ENCODE assay signal across 27 mouse cellular contexts in the genomic region with DNA sequence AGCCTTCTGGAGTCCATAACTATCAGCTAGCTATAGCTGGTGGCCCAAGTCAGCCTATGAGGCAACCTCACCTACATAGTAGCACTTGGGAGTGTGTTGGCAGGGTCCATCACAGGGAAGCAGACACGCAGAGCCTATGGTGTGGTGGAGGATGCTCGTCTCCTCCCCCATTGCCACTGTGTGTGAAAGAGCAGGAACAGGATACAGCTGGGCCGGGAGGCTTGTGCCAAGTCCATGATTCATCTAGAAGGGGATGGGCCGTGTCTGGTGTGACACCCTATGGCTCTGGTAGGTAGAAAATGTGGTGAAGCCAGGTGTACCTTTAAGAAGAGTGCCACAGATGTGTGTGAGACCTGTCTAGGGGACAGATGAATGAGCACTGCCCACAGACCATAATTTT. TPM values are rescaled to one million over a fixed set of nuclear protein-coding genes. Genes with fewer than 3 reads are reported as not detected.
DNase-seq lines count a peak whose midpoint lies in the region; ATAC-seq and TF ChIP-seq lines count a peak whose summit lies in the region.
"Had no signal": no experiment of that assay in that cellular context is flagged by ENCODE, and none has a peak within 500 bp of the region (broad histone marks: within the 10 kb centered on the region; RNA-seq: fewer than 3 reads in every experiment).

No protein-coding gene starts in this region.

- DNase-seq in heart, adult 8-10 months (ENCODE audit: low spot score): peak; percentile 19
- no peak for DNase-seq in CH12.LX (ENCODE audit: extremely low read depth)
- no peak for DNase-seq in thymus, postnatal 14 days
- DNase-seq: adrenal gland, postnatal 10 days; B cell, adult 2 months; cerebellum, adult 11 months; cerebellum, adult 8-10 months; cerebellum, postnatal 14 days; embryo, embryonic 11 days; forebrain, postnatal 0 days; gastrocnemius, postnatal 25 days; heart, postnatal 4 days had no signal

- in situ Hi-C loops in CH12.LX (cut with MboI; ENCODE audit: low pct_ligation_motif_present, low pct_unique_long_range_greater_than_20kb, low sequenced_read_pairs): no loop called here

- H3K79me2 ChIP-seq in CH12.LX (replicated peaks; ENCODE audit: control insufficient read depth, extremely low read depth, insufficient read depth, poor library complexity, severe bottlenecking): no peaks in the 10 kb centered on the region

- H3K9me3 ChIP-seq in heart, embryonic 11.5 days (replicated peaks; ENCODE audit: control insufficient read depth, low read length): no peaks in the 10 kb centered on the region
- H3K9me3 ChIP-seq in megakaryocyte, embryonic 14.5 days: peaks cover 27% of the 10 kb centered on the region
- H3K9me3 ChIP-seq in CH12.LX (replicated peaks; ENCODE audit: low read length): peaks cover 2% of the 10 kb centered on the region

- no peaks in the 10 kb centered on the region for H3K36me3 ChIP-seq in heart, embryonic 11.5 days (ENCODE audit: control insufficient read depth, insufficient read depth, low read length)
- no peaks in the 10 kb centered on the region for H3K36me3 ChIP-seq in megakaryocyte, embryonic 14.5 days (replicated peaks; ENCODE audit: low read length)
- no peaks in the 10 kb centered on the region for H3K36me3 ChIP-seq in CH12.LX (replicated peaks in 1 of 2; ENCODE audit: control insufficient read depth in 1 of 2, insufficient read depth in 1 of 2, low read length in 1 of 2)
- H3K36me3 ChIP-seq: embryonic facial prominence, embryonic 13.5 days; forebrain, embryonic 12.5 days; heart, embryonic 12.5 days; hindbrain, embryonic 12.5 days had no signal

- H3K27me3 ChIP-seq in heart, embryonic 11.5 days (ENCODE audit: control insufficient read depth, insufficient read depth, low read length): peaks cover 2% of the 10 kb centered on the region; the same call in 1 of the 2 replicates
- peaks cover 7% of the 10 kb centered on the region for H3K27me3 ChIP-seq in megakaryocyte, embryonic 14.5 days (replicated peaks)
- no peaks in the 10 kb centered on the region for H3K27me3 ChIP-seq in CH12.LX (replicated peaks)
- H3K27me3 ChIP-seq: embryonic facial prominence, embryonic 13.5 days; forebrain, embryonic 12.5 days had no signal

- no peak overlapping the region for H3K27ac ChIP-seq in heart, embryonic 11.5 days (ENCODE audit: low read depth, low read length)
- no peak overlapping the region for H3K27ac ChIP-seq in CH12.LX (ENCODE audit: insufficient read depth, low read depth)
- H3K27ac ChIP-seq: embryonic facial prominence, embryonic 13.5 days; forebrain, embryonic 12.5 days; hindbrain, embryonic 12.5 days had no signal

- dilution Hi-C loops in CH12.LX (cut with MboI; ENCODE audit: extremely low pct_ligation_motif_present, extremely low pct_unique_long_range_greater_than_20kb, low sequenced_read_pairs): no loop called here

- no peak for TF ChIP-seq CTCF in CH12.LX (conservative IDR thresholded peaks at IDR 0.05 in 1 of 2, IDR thresholded peaks at IDR 0.05 in 1 of 2; ENCODE audit: low read depth in 2 of 2, low read length in 2 of 2)

- no peak for TF ChIP-seq RAD21 in CH12.LX (IDR thresholded peaks at IDR 0.05; ENCODE audit: low read depth, low read length)

- no peak for ATAC-seq in heart, embryonic 11.5 days (replicated peaks; ENCODE audit: insufficient number of reproducible peaks, low FRiP score, low TSS enrichment)
- no peak for ATAC-seq in megakaryocyte, adult 5-6 weeks (ENCODE audit: poor library complexity, severe bottlenecking)
- ATAC-seq: CD4-positive, CD25-positive, alpha-beta regulatory T cell, adult 4 months; forebrain, postnatal 0 days; hindbrain, embryonic 16.5 days; inflammation-experienced regulatory T-cells, adult 6 months had no signal

- no peak overlapping the region for H3K4me3 ChIP-seq in heart, embryonic 11.5 days (ENCODE audit: low read depth, low read length)
- peak overlapping the region; percentile 17 for H3K4me3 ChIP-seq in megakaryocyte, embryonic 14.5 days (replicated peaks)
- no peak overlapping the region for H3K4me3 ChIP-seq in CH12.LX (replicated peaks in 1 of 3; ENCODE audit: low read depth in 2 of 3, low read length in 2 of 3, poor library complexity in 1 of 3)
- H3K4me3 ChIP-seq: embryonic facial prominence, embryonic 13.5 days; forebrain, embryonic 12.5 days; heart, embryonic 12.5 days; hindbrain, embryonic 12.5 days had no signal

- no peak for TF ChIP-seq POLR2A in CH12.LX (IDR thresholded peaks at IDR 0.05; ENCODE audit: low read depth, low read length)

- H3K9ac ChIP-seq in heart, embryonic 11.5 days (ENCODE audit: low read depth, low read length): no peak overlapping the region
- H3K9ac ChIP-seq in CH12.LX (ENCODE audit: insufficient read depth, low read depth): no peak overlapping the region
- H3K9ac ChIP-seq: embryonic facial prominence, embryonic 13.5 days; forebrain, embryonic 12.5 days; forebrain, postnatal 0 days; heart, embryonic 12.5 days; hindbrain, embryonic 12.5 days had no signal

- WGBS in heart, embryonic 11.5 days (ENCODE audit: insufficient replicate concordance): 74% methylated on average over 4 of the region's 4 CpGs

- H3K4me1 ChIP-seq in heart, embryonic 11.5 days (ENCODE audit: control insufficient read depth, insufficient read depth, low read length): no peaks in the 10 kb centered on the region
- peaks cover 4% of the 10 kb centered on the region; the same call in 1 of the 2 replicates for H3K4me1 ChIP-seq in megakaryocyte, embryonic 14.5 days
- peaks cover 18 to 64% of the 10 kb centered on the region in 2 experiments for H3K4me1 ChIP-seq in CH12.LX (ENCODE audit: control insufficient read depth in 1 of 2, insufficient read depth in 2 of 2)
- H3K4me1 ChIP-seq: heart, embryonic 12.5 days had no signal

- H3K4me2 ChIP-seq in heart, embryonic 11.5 days: no peak overlapping the region
- no peak overlapping the region for H3K4me2 ChIP-seq in CH12.LX (ENCODE audit: insufficient read depth, low read depth, poor library complexity, severe bottlenecking)
- H3K4me2 ChIP-seq: embryonic facial prominence, embryonic 13.5 days; forebrain, embryonic 12.5 days; heart, embryonic 12.5 days; hindbrain, embryonic 12.5 days had no signal

- 0 out of 2 replicates have a peak, but pooled peaks have one; percentile 16 for TF ChIP-seq EP300 in CH12.LX (IDR thresholded peaks at IDR 0.05; ENCODE audit: low read length)

TF ChIP-seq in CH12.LX, 34 proteins besides CTCF, POLR2A, EP300 and RAD21:
- TF ChIP-seq SMC3 (IDR thresholded peaks at IDR 0.05; ENCODE audit: low read depth, low read length) (no peak), NRF1 (IDR thresholded peaks at IDR 0.05; ENCODE audit: low read depth, low read length) (no peak), BHLHE40 (IDR thresholded peaks at IDR 0.05; ENCODE audit: low read depth, low read length) (0 out of 2 replicates have a peak, but pooled peaks have one; percentile 23), KAT2A (IDR thresholded peaks at IDR 0.05; ENCODE audit: insufficient replicate concordance, low read length) (no peak), IRF4 (IDR thresholded peaks at IDR 0.05; ENCODE audit: low read depth, low read length) (peak; percentile 2; the same call in 1 of the 2 replicates), JUND (conservative IDR thresholded peaks at IDR 0.05; ENCODE audit: low read depth, low read length) (no peak), CHD2 (IDR thresholded peaks at IDR 0.05; ENCODE audit: low read length) (no peak), PAX5 (IDR thresholded peaks at IDR 0.05; ENCODE audit: low read length) (no peak), MYC (IDR thresholded peaks at IDR 0.05; ENCODE audit: low read depth, low read length) (no peak)
TF ChIP-seq in CH12.LX: peak in this region for 2.

RNA-seq across cellular contexts. Expression of gene Ackr3, which starts 17.6 kb away (rescaled TPM):
- total RNA-seq in heart, adult 8-10 months (2022): 10 to 100 TPM; 46.3 to 71.9 (median 54.9) TPM
- 45.3 and 50.2 TPM in 2 replicates for polyA plus RNA-seq in heart, embryonic 11.5 days (2014; fragmentation: Nextera tagmentation; extraction: Ambion mirVana)
- 0.13 TPM in 1 of 2 replicates, not detected in the other for polyA plus RNA-seq in megakaryocyte, embryonic 14.5 days (2012; ENCODE audit: insufficient read depth, low replicate concordance)
- not detected in 2 replicates for total RNA-seq in megakaryocyte, adult 5-6 weeks (2015)
- total RNA-seq in megakaryocyte, adult 5-6 weeks (2017): not detected in 2 replicates
- total RNA-seq in CH12.LX (2012; rRNA removed): 10.1 and 13.1 TPM in 2 replicates
- 18.0 and 23.1 TPM in 2 replicates for total RNA-seq in CH12.LX (2014; rRNA removed)
- polyA plus RNA-seq in CH12.LX (2012; ENCODE audit: insufficient read length, low read depth): 25.6 and 34.4 TPM in 2 replicates
- total RNA-seq: common myeloid progenitor, adult 5-6 weeks; granulocyte monocyte progenitor cell, adult 5-6 weeks; MEL had no signal
- polyA plus RNA-seq: CD4-positive, CD25-positive, alpha-beta regulatory T cell, adult 4 months had no signal

RNA-seq across cellular contexts. Expression of gene Iqca, which starts 33.0 kb away (rescaled TPM):
- total RNA-seq in heart, adult 8-10 months (2022): not detected
- not detected in 2 replicates for polyA plus RNA-seq in heart, embryonic 11.5 days (2014; fragmentation: Nextera tagmentation; extraction: Ambion mirVana)
- not detected in 2 replicates for polyA plus RNA-seq in megakaryocyte, embryonic 14.5 days (2012; ENCODE audit: insufficient read depth, low replicate concordance)
- not detected in 2 replicates for total RNA-seq in megakaryocyte, adult 5-6 weeks (2015)
- total RNA-seq in megakaryocyte, adult 5-6 weeks (2017): not detected in 2 replicates
- total RNA-seq in CH12.LX (2012; rRNA removed) (not detected in 2 replicates), CH12.LX (2014; rRNA removed) (0.19 TPM in 1 of 2 replicates, not detected in the other)
- polyA plus RNA-seq in CH12.LX (2012; ENCODE audit: insufficient read length, low read depth): 1.0 TPM in 1 of 2 replicates, not detected in the other
- total RNA-seq: adrenal gland, postnatal 10 days; adrenal gland, postnatal 4 days; common myeloid progenitor, adult 5-6 weeks; gastrocnemius, adult 18-20 months; gastrocnemius, postnatal 25 days; granulocyte monocyte progenitor cell, adult 5-6 weeks; heart, postnatal 4 days; MEL had no signal
- polyA plus RNA-seq: CD4-positive, CD25-positive, alpha-beta regulatory T cell, adult 4 months; heart, embryonic 12.5 days; inflammation-experienced regulatory T-cells, adult 6 months had no signal

Comparison
In these comparisons a context has a peak if more than half of its experiments do, and no peak if none do; other contexts are left out.
1. RNA of gene Ackr3, which starts 17.6 kb away (total RNA-seq): 46.3 to 71.9 TPM in heart, adult 8-10 months and 10.1 to 23.1 TPM in CH12.LX; not detected in megakaryocyte, adult 5-6 weeks; every median in the first group is over 10 times any median in the second.